Mouse (Mus musculus) thymus, adult 2 months (tissue): ENCODE measurements around the gene Fbxo39.

ENCODE experiments used
- CTCF ChIP-seq: fragments of 200-500 bp; IDR thresholded peaks from 2 replicates; pipeline ENCODE4 v1.5.1; 2012; ENCODE audit warnings: mild to moderate bottlenecking, control low read depth, low read length, moderate library complexity, borderline replicate concordance; ENCODE audit not compliant: control insufficient read depth, poor library complexity, insufficient read depth; ENCODE audit errors: extremely low read depth
- POLR2A ChIP-seq: fragments of 200-500 bp; IDR thresholded peaks from 2 replicates; pipeline ENCODE4 v1.6.1; 2012; ENCODE audit warnings: mild to moderate bottlenecking, low read length, control low read depth, moderate library complexity; ENCODE audit not compliant: control insufficient read depth, poor library complexity, insufficient read depth; ENCODE audit errors: extremely low read depth

- TF ChIP-seq CTCF = no peak
- no peak for TF ChIP-seq POLR2A
Observed at GRCm38 (mm10) chr11:72367934-72368674, 53.9 kb downstream of the Fbxo39 start.
